Mouse (Mus musculus): ENCODE results near the gene Arl5c. TPM values are rescaled to one million over a fixed set of nuclear protein-coding genes. Genes with fewer than 3 reads are reported as not detected.

The Arl5c gene
- polyA plus RNA-seq, 1 experiment from 2014 or later, result 13.4 TPM

Small RNA genes lying within 50 kb of the gene (microRNA-seq; reads per million reads assigned to microRNA genes)
- gene Gm22461, result not detected
- not detected for gene Gm27597

Other genes with a start within 250 kb of the Arl5c start
- 14.8 and 16.8 TPM in 2 replicates for gene Cwc25, start 229.6 kb downstream of the Arl5c start, polyA plus RNA-seq (2015; fragmentation: Nextera tagmentation; extraction: Ambion mirVana)
- gene 1700001P01Rik, start 220.3 kb downstream of the Arl5c start, polyA plus RNA-seq (2015; fragmentation: Nextera tagmentation; extraction: Ambion mirVana), result 0.37 and 0.60 TPM in 2 replicates
- 502 and 526 TPM in 2 replicates for gene Rpl23, start 213.7 kb downstream of the Arl5c start, polyA plus RNA-seq (2015; fragmentation: Nextera tagmentation; extraction: Ambion mirVana)
- 112 and 122 TPM in 2 replicates for gene Lasp1, start 197.2 kb downstream of the Arl5c start, polyA plus RNA-seq (2015; fragmentation: Nextera tagmentation; extraction: Ambion mirVana)
- 4.0 and 5.7 TPM in 2 replicates for gene B230217C12Rik, start 155.4 kb downstream of the Arl5c start, polyA plus RNA-seq (2015; fragmentation: Nextera tagmentation; extraction: Ambion mirVana)
- 0.52 and 0.65 TPM in 2 replicates for gene Fbxo47, start 112.0 kb downstream of the Arl5c start, polyA plus RNA-seq (2015; fragmentation: Nextera tagmentation; extraction: Ambion mirVana)
- 0.73 and 1.0 TPM in 2 replicates for gene Plxdc1, start 9.7 kb downstream of the Arl5c start, polyA plus RNA-seq (2015; fragmentation: Nextera tagmentation; extraction: Ambion mirVana)
- gene Cacnb1, start 26.9 kb upstream of the Arl5c start, polyA plus RNA-seq (2015; fragmentation: Nextera tagmentation; extraction: Ambion mirVana), result 7.3 and 9.5 TPM in 2 replicates
- gene Rpl19, start 30.5 kb upstream of the Arl5c start, polyA plus RNA-seq (2015; fragmentation: Nextera tagmentation; extraction: Ambion mirVana), result 855 and 1,061 TPM in 2 replicates
- gene Stac2, start 57.3 kb upstream of the Arl5c start, polyA plus RNA-seq (2015; fragmentation: Nextera tagmentation; extraction: Ambion mirVana), result 0.21 and 0.41 TPM in 2 replicates
- gene Fbxl20, start 154.2 kb upstream of the Arl5c start, polyA plus RNA-seq (2015; fragmentation: Nextera tagmentation; extraction: Ambion mirVana), result 15.9 and 17.3 TPM in 2 replicates
- gene Med1, start 197.1 kb upstream of the Arl5c start, polyA plus RNA-seq (2015; fragmentation: Nextera tagmentation; extraction: Ambion mirVana), result 54.5 and 57.4 TPM in 2 replicates
- 9.4 and 9.7 TPM in 2 replicates for gene Cdk12, start 206.9 kb upstream of the Arl5c start, polyA plus RNA-seq (2015; fragmentation: Nextera tagmentation; extraction: Ambion mirVana)

All from stomach, embryonic 15.5 days (tissue).